Mouse (Mus musculus) thymus, adult 2 months (tissue): ENCODE data around the gene Gli3.

ENCODE experiments used
- CTCF ChIP-seq: fragments of 200-500 bp; IDR thresholded peaks from 2 replicates; pipeline ENCODE4 v1.5.1; 2012; ENCODE audit warnings: mild to moderate bottlenecking, control low read depth, low read length, moderate library complexity, borderline replicate concordance; ENCODE audit not compliant: control insufficient read depth, poor library complexity, insufficient read depth; ENCODE audit errors: extremely low read depth
- POLR2A ChIP-seq: fragments of 200-500 bp; IDR thresholded peaks from 2 replicates; pipeline ENCODE4 v1.6.1; 2012; ENCODE audit warnings: mild to moderate bottlenecking, low read length, control low read depth, moderate library complexity; ENCODE audit not compliant: control insufficient read depth, poor library complexity, insufficient read depth; ENCODE audit errors: extremely low read depth

- TF ChIP-seq CTCF (no peak), POLR2A (no peak)
Measured at GRCm38 (mm10) chr13:15526691-15527090, 63.7 kb downstream of the Gli3 start.
